Mouse (Mus musculus) right cerebral cortex, adult 2 months (tissue): ENCODE results near the gene 2010003K11Rik.
A peak's percentile ranks its signal among the peaks of the same experiment; 100 is the strongest.

Experiments used
- DNase-seq, 2 experiments: peaks; one replicate each; pipeline ENCODE4 v3.0.0; 2021 to 2022; ENCODE audit warnings: low spot score in 2 of 2

Gene 2010003K11Rik

DNA sequence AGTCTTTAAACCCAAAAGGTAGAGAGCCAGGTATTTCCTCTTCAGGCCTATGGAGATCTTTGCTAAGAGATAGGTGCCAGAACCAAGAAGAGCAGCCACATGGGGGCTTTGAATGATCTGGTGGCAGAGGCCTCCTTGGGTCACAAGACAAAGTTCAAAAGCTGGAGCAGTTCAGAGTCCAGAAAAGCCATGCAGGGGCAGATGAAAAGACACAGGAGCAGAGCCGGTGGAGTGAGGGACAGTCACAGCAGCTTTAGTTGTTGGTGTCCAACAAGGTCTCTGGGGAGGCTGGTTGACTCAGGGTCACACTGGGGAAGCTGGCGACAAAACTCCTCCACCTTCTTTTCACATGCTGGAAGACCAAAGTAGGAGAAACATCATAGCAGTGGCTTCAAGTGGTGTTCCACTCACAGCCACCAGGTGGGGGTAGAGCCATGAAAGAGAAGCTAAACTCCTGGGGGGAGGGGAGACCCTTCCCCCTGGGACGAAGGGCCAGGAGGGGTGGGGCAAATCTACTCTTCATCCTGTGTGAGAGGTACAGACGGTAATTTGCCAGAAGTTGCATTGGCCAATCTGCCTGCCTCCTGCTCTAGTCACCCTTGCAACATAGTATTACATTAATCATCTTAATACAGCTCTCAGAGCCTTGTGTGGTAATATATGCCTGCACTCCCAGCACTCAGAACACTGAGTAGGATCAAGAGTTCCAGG, 965 bp downstream of the 2010003K11Rik start:
- DNase-seq = peak; percentile 76 to 79

GRCm38 (mm10) chr19:4496535-4497262, 1.7 kb downstream of the 2010003K11Rik start:
- DNase-seq = no peak

DNA sequence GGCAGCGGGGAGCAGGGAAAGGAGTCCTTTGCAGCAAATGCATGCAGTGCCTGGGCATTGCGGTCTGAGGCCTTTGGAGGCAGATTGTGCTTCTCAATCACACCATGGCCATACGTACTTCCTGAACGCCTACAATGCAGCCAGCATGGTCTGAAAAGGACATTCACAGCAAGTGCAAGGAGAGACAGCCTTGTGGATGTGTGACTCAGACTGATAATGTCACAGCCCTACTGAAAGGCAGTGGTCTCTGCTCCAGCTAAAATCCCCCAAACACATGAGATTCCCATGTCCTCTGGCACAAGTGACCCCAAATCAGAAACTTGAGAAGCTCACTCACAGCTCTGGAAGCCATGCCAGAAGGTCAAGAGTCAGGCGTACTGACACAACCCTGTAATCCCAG, 2.6 kb downstream of the 2010003K11Rik start:
- DNase-seq = no peak

- no peak for DNase-seq
Measured at GRCm38 (mm10) chr19:4494707-4495106, 3.7 kb downstream of the 2010003K11Rik start.

DNA sequence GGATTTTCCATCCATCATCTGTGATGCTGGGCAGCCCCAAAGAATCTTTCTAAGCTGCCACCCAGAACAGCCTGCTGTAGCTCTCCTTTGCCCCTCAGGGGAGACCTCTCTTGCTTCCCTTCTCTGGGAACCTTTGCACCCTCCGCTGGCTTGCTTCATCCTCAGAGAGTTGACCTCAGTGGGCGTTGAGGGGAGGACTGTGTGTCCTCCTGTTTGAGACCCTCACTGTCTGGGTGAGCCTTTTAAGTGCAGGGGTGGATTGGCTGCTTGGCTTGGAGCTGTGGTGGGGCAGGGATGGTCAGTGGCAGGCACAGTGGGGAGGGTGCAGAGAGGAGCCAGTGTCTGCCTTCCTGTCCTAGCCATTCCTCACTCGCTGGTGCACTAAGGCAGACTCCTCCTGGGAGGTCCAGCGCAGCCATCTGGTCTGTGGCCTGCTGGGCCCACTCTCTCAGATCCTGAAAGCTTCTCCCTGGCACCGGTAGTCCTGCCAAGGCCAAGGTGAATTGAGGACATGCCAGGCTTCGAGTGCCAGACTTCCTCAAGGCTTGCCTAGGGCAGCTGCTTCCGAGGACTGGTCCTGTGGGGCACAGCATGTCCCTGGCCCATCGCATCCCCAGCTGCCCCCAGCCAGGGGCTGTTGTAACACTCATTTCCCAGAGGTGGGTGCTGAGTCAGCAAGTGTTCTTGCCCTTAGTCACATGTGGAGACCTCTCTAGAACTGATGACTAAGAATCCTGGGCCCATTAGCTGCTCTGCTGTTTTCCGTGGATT, 5.7 kb downstream of the 2010003K11Rik start:
- DNase-seq = peak in 1 of 2 experiments; percentile 32

DNA sequence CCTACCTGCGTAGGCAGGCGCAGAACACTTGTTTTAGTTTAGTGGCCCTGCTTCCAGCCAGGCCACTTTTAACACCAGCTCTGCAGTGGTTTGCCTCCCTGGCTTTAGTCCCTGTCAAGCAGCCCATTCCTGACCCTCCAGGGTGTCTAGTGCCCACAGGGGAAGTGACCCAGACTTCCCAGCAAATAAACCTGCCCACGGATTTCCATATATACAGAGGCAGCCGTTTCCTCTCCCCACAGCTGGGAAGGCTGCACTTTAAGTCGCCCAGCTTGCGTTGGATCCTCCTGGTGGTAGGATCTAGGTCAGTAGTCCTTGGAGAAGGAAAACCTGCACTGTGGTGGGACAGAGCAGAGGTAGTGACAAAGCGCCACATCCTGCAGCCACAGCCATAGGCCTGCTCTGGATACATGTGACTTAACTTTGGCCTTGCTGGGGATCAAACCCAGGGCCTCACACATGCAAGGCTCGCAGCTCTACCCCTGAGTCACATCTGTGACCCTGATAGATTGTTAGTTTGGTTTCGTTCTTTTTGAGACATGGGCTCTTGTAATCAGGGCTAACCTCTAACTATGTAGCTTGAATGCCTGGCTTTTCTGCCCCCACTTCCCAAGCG, 7.2 kb downstream of the 2010003K11Rik start:
- no peak for DNase-seq

- no peak for DNase-seq
Measured at GRCm38 (mm10) chr19:4487877-4488276, 10.5 kb downstream of the 2010003K11Rik start.

DNA sequence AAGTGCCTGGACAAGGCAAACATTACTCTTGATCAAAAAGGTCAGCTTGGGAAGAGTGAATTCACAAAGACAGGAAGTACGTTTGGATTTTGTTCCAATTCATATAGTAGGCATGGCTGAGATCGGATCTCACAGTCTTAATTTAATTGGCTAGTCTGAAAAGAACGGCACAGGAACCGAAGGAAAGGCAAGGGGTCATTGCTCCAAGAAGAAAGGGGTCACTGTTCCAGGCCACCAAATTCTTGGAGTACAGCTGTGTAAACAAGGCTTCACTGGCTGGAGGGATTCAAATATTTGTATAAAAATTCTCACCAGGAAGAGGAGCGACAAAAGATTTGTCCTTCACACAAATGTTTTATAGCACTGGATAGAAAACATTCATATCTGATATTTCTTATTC, 13.4 kb downstream of the 2010003K11Rik start:
- no peak for DNase-seq

DNA sequence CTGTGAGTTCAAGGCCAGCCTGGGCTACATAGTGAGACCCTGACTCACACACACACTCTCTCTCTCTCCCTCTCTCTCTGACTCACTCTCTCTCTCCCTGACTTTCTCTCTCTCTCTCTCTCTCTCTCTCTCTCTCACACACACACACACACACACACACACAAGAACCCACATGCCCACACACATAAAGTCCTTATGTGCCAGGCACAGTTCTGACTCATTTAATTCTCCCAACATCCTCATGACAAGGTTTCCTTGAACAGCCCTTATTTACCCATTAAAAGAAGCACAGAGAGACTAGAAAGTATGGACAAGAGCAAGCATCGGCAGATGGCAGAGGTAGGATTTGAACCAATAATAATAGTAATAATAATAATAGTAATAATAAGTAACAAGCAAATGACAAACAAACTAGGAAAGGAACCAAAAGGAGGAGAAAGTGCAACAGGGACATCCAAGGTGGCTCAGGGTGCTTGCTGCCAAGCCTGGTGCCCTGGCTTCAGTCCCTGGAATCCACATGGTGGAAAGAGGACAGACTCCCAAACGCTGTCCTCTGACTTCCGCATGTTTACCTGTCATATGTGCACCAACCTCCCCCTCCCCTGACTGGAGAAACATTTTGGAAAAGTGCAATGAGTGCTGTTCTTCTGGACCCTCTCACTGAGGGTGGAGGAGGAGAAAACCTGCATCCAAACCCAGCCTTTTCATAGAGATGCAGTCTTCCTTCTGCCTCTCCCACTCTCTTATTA, 16.1 kb downstream of the 2010003K11Rik start:
- peak in 1 of 2 experiments; percentile 23 for DNase-seq

DNA sequence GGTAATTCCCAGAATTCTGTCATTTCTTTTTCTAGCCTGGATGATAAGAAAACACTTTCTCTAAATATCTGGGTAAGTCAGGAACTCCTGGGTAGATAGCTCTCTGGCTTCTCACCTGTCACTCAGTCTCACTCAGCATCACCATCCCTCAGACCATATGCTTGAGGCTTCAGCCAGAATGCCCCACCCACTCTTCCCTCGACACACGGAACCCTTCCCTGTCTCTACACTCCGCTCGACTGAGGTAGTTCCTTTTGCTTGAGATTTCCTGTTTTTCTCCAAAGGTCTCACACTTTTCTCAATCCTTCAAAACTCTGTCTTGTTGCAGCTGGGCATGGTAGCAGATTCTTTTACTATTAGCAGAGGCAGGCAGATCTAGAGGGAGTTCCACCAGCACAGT, 17.1 kb downstream of the 2010003K11Rik start:
- peak; percentile 55 to 69 for DNase-seq

DNA sequence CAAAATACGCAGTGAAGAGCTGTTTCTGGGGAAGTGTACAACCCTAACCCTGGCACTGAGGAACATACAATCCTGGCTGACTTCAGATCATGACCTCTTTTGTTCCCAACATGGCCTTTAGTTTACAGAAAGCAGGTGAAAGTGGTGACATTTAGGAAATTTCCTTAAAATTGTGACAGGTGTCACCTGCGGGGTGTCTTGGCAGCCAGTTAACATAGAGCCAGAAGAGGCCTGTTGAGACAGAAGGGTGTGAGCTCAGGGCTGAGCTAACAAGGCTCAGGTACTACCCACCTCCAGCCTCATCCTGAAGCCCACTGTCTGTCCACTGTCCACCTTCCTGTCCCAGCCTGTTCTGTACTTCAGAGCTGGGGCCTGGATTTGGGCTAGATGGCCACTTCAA, 18.3 kb downstream of the 2010003K11Rik start:
- DNase-seq = no peak

DNA sequence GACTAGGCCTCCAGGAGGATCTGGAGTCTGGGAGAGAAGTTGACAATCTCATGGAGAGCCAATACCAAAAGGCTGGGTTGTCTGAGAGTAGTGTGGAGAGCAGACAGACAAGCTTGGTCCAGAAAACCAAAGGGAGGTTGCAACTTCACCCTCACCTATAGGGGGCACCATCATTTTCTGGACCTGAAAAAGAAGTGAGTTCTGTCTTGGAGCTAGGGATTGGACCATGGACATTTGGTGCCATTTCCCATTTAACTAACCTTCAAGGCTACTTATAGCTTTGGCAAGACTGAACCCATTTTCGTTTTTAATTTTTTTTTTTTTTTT, 20.2 kb downstream of the 2010003K11Rik start:
- DNase-seq = no peak

DNA sequence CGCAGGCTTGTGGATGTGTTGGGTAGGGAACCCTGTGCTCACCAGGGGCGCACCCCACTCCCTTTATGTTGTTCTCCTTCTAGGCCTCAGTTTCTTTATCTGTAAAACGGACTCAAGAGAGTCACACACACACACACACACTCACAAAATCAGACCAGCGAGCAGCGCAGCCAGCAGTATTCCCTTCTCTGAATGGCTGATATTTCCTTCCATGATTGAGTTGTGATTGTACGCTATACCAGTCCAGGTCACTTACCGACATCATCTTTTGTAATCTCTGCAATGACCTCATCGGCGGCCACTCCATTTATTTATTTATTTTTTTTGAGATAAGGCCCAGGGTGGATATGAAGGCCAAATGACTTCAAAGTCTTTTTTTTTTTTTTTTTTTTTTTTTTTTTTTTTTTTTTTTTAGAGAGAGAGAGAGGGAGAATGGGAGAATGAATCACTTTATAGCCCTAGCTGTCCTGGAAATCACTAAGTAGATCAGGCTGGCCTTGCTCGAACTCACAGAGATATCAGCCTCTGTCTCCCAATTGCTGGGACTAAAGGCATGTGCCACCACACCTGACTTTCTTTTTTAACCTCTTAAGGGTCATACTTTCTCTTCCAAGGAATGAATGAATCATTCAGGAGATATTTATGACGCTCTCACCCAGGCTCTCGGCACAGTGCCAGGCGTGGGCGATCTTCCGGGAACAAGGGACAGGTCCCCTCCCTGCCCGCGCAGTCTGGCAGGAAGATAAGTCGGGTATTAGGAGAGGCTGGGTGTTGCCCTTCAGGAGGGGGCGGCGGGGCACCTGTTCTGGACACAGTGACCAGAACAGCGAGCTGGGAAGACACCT, 20.8 kb downstream of the 2010003K11Rik start, which contains the start of gene Syt12:
TSS of gene Syt12 (minus strand) at position 103 of the 845 bp plus-strand sequence.
- peak; percentile 68 for DNase-seq

- peak; percentile 55 to 64 for DNase-seq
Measured at GRCm38 (mm10) chr19:4476601-4477257, 21.7 kb downstream of the 2010003K11Rik start.

DNA sequence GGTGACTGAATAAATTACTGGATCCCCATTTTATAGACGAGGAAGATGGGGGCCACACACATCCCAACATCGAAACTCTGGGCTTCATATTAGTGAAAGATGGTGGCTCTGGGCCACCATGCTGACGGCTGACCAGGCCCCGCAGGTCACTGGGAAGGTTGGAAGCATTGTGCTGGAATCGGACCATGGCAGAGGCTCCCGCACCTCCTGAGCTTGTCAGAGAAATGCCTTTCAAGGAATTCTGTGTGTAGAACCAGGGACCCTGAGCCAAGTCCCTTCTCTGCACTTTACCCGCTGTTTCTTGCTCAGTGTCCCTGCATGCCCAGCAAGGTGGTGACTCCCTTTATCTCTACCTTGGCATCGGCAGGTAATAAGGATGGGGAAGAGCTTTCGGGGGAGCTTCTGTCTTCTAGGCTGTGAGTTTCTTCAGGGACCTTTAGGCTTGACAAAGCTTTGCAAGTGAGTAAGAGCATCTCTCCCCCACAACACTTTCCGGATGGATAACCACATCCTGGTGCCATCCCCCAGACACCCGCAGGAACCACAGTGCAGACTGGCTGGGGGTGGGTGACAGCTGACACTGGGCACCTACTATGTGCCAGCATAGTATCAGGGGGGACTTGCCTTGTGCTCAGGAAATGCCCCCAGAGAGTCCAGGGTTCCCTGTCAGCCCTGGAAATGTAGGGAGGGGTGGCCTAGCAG, 23.0 kb downstream of the 2010003K11Rik start:
- peak; percentile 38 to 55 for DNase-seq

DNA sequence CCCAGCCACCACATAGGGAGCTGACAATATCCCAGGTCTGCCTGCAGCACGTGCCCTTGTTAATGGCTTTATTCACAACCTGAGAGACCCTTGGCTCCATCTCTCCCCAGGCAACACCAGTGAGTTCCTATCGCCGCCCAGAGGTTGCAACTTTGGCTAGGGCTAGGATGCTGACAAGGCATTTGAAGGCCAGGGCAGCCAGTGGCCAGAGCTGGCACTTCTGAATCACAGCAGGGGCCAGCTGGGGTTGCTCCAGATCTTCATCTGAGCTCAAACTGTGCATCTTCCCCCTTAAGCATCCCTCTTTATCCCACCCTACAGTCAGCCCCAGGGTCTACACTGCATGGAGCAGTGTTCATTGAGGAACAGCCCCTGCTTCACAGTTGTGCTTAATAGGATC, 23.6 kb downstream of the 2010003K11Rik start:
- DNase-seq = no peak

GRCm38 (mm10) chr19:4473549-4473948, 24.8 kb downstream of the 2010003K11Rik start:
- no peak for DNase-seq

- DNase-seq = no peak
Measured at GRCm38 (mm10) chr19:4468363-4468762, 30.0 kb downstream of the 2010003K11Rik start.

- no peak for DNase-seq
Measured at GRCm38 (mm10) chr19:4464666-4465065, 33.7 kb downstream of the 2010003K11Rik start.
